Mouse (Mus musculus): ENCODE measurements around the gene Pex10.

Pex10 gene

DNA sequence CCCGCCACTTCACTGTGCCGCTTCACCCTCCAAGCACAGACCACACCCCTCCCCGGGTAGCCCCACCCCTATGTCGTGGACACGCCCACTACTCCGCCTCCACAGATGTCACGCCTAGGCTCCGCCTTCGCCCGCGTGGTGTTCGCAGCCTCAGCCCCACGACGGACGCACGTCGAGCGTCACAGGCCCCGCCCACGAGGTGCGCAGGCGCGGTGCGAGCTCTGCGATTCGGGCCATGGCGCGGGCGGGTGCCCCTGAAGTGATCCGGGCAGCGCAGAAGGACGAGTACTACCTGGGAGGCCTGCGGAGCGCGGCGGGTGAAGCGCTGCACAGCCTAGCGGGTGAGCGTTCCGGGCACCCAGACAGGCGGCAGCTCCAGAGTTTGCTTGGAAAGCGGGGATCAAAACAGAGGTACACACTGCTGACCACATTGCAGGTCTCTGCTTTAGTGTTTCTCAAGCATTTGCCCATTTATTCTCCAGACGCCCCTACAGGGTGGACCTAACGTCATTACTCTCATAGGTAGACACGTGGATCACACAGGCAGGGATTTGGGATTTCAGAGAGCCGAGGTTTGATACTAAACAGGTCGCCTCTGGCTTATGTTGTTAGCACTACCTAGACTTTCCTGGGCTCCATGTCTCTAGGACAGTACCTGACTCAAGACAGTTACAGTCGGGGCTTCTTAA lies at the start of gene Pex10:
Pex10 (plus strand) TSS at position 183 of the 689 bp plus-strand sequence.
- DNase-seq: peak; percentile 96

- no peak for DNase-seq
These were observed 49.5 kb upstream of the Pex10 start for GRCm38 (mm10) chr4:155017253-155017878.

DNA sequence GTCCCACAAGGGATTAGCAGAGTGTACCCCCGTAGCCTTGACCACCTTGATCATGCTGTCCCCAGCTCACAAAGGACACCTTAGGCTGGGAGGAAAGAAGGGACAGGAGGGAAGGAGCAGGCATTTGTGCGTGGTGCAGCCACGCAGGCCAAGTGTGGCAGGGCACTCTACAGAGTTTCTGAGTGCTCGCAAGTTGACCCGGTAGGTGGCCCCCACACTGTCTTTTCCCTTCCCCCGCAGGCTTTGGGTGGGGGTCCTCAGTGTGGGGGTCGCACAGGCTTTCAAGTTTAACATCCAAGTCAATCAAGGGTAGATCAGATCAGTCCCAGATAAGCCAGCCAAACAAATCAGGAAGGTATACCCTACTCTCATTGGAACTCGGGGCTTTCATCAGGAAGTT lies 48.8 kb upstream of the Pex10 start:
- DNase-seq: no peak

DNA sequence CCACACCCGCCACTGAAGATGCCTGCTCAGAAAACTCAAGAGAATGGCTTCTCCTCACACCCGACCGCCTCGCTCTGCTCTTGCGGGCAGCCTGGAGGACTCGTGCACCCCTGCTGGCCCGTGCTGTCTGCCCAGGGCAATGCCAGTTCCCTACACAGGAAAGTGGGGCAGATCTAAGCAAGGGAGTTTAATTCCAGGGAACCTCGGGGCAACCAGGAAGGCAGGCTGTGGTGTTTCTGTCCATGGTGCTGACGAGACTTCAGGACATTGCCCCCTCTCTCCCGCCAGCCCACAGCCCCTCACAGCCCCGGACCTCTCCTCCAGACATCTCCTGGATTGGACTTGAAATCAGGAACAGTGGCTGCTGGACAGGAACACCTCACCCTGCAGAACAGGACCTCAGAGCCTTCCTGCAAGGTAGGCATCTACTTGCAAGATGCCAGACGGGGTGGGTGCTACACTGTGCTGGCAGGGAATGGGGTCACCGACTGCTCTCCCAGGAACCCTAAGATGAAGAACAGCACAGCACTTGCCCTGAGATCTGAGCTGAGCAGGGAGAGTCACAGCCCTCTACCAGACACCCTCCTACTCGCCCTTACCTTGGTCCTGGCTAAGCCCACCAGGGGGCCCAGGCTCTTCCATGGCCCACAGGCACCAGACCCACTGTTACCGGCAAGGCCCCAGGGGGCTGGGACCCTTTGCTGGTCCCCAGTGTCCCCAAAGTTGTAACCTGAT lies 48.0 kb upstream of the Pex10 start:
- DNase-seq: peak; percentile 29

- DNase-seq: peak; percentile 43
These were observed 47.4 kb upstream of the Pex10 start for GRCm38 (mm10) chr4:155019336-155019847.

DNA sequence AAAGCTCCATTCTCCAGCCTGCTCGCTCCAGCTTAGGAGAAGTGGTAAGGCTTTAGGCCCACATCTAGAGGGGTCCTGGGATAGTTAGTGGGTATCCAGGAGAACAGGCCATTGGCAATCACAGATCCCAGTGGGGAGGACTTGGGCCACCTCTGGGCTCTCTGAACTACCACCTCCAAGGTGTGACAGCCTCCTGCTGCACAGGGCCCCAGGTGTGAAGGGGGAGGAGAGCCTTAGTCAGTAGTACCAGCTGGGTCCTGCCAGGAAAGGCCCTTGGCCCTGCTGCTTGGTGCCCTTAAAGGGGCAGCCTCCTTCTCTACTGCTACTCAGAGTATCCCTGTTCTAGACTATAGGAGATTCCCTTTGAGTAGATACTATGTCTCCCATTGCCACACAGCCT lies 46.7 kb upstream of the Pex10 start:
- DNase-seq: no peak

- peak; percentile 31 for DNase-seq
These were observed 46.0 kb upstream of the Pex10 start for GRCm38 (mm10) chr4:155020813-155021212.

- no peak for DNase-seq
These were observed 44.5 kb upstream of the Pex10 start for GRCm38 (mm10) chr4:155022228-155022855.

- no peak for DNase-seq
These were observed 42.4 kb upstream of the Pex10 start for GRCm38 (mm10) chr4:155024170-155025010.

GRCm38 (mm10) chr4:155033115-155033514 lies 33.7 kb upstream of the Pex10 start:
- no peak for DNase-seq

GRCm38 (mm10) chr4:155034202-155034601 lies 32.6 kb upstream of the Pex10 start:
- DNase-seq: no peak

GRCm38 (mm10) chr4:155034787-155035186 lies 32.0 kb upstream of the Pex10 start:
- DNase-seq: no peak

DNA sequence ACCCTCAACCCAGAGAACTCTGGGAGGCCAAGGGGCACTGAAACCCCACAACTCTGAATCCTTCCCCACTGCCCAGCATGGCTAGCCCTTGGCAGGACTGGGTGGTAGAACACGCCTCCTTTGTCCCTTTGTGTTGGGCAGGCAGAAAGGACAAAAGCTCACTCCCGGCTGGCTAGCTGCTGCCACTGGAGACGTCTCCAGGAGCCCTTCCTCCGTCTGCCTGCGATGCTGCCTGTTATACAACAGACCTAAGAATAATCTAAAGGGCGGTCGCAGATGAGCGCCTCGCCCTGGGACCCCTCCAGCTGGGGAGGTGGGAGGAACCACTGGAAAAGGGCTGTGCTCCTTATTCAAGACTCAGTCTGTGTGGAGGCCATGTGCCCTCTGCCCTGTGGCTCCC lies 26.6 kb upstream of the Pex10 start:
- no peak for DNase-seq

- DNase-seq: no peak
These were observed 26.1 kb upstream of the Pex10 start for GRCm38 (mm10) chr4:155040696-155041095.

- peak; percentile 68 for DNase-seq
These were observed 24.1 kb upstream of the Pex10 start for GRCm38 (mm10) chr4:155042606-155043288.

GRCm38 (mm10) chr4:155043289-155043625 lies 23.6 kb upstream of the Pex10 start:
- DNase-seq: no peak

DNA sequence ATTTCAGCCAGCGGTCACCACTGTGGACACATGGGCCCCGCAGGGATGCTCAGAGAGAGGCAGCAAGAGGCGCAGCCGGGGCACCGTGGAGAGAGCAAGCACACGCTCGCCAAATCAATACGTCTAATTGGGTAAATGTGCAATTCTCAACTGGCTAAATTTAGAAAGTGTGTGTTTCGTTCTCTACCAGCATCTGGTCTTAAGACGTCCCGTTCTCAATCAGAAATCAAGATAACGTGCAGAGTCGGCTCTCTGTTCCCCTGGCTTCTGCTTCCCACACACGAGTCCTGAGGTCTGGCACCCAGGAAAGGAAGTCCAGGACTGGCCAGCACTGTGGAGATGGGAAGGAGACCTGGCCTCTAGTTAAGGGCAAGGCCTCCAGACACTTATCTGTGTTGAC lies 20.2 kb upstream of the Pex10 start:
- DNase-seq: no peak

GRCm38 (mm10) chr4:155050116-155050515 lies 16.7 kb upstream of the Pex10 start:
- no peak for DNase-seq

DNA sequence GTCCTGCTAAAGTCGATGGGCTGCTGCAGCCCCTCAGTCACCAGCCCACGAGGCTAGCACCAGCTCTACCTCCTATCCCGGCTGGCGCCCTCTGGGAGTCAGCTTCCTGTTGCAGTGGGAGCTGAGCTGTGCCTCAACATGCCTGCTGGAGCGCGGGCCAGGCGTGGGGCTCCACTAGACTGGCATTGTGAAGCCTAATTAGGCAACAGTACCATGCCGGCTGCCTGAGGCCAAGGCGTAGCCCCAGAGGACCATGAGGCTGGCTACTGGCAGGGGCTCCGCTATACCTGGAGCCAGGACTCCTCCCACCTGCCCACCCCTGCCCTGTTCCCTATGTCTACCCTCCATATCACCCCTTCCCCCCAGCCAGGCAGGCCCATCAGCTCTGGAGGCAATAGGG lies 10.1 kb upstream of the Pex10 start, which contains the start of gene Plch2:
Plch2 (minus strand) TSS at position 61 of the 400 bp plus-strand sequence.
- DNase-seq: no peak

DNA sequence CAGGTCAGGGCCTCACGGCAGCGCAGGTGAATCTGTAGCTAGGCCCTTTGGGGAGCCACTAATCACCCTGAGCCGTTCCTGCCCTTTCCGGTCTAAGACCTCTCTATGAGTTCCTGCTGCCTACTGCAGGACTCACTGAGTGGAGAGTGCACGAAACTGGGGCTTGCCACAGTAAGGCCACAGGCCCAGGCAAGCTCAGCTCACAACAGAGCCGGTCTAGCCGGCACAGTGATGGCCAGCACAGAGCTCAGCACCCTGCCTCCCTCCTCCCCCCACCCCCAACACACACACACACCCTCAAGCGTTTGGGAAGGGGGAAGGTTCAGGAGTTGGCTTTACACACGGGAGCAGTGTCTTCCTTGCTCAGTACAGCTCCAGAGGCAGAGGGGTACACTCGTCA lies 8.5 kb upstream of the Pex10 start:
- no peak for DNase-seq

DNA sequence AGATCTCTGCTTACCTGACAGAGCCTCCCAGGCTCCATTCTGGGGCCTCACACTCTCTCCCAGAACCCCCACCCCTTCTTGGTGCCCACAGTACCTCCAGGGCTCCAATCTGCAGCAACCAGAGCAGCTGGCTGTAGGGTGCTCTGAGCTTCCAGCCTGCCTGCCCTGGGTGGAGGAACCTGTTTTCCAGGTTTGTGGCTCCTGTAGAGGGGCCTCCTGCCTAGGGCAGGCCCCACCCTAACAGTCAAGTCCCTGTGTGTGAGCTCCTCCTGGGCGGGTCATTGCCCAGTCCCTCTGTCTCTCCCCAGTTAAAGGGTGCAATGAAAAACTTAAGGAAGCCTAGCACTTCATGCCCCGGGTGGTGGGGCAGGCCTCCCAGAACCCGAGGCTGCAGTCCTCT lies 2.9 kb upstream of the Pex10 start:
- no peak for DNase-seq

GRCm38 (mm10) chr4:155064474-155064873 lies 2.3 kb upstream of the Pex10 start:
- no peak for DNase-seq

All from right cerebral cortex, postnatal 4 days (tissue).